Mouse (Mus musculus) limb, embryonic 15.5 days (tissue): ENCODE data around the gene Gm20422. TPM values are rescaled to one million over a fixed set of nuclear protein-coding genes. Genes with fewer than 3 reads are reported as not detected.

Experiments used
- polyA plus RNA-seq: library from polyadenylated mRNA; unstranded; fragments of >200 nt; fragmentation: Nextera tagmentation; extraction: Ambion mirVana; gene quantifications from 2 replicates; pipeline ENCODE4 v1.2.1, GENCODE M21; 2015

Gene Gm20422
- polyA plus RNA-seq, 1 experiment from 2014 or later: not detected

Other genes with a start within 250 kb of the Gm20422 start
- gene Zfp868, start 149.3 kb downstream of the Gm20422 start, polyA plus RNA-seq: 22.0 and 24.2 TPM in 2 replicates
- 1.8 TPM in 2 replicates for gene Zfp964, start 120.4 kb downstream of the Gm20422 start, polyA plus RNA-seq
- 30.3 and 30.9 TPM in 2 replicates for gene Zfp869, start 64.2 kb downstream of the Gm20422 start, polyA plus RNA-seq
- 7.0 and 7.2 TPM in 2 replicates for gene Zfp963, start 24.9 kb downstream of the Gm20422 start, polyA plus RNA-seq
- gene Atp13a1, start 16.3 kb upstream of the Gm20422 start, polyA plus RNA-seq: 48.7 and 50.0 TPM in 2 replicates
- 27.3 and 28.9 TPM in 2 replicates for gene Zfp866, start 16.3 kb upstream of the Gm20422 start, polyA plus RNA-seq
- 10.4 and 10.8 TPM in 2 replicates for gene Gmip, start 33.8 kb upstream of the Gm20422 start, polyA plus RNA-seq
- 0.36 and 0.45 TPM in 2 replicates for gene Lpar2, start 47.5 kb upstream of the Gm20422 start, polyA plus RNA-seq
- 4.3 and 4.7 TPM in 2 replicates for gene Pbx4, start 57.6 kb upstream of the Gm20422 start, polyA plus RNA-seq
- 2.9 and 3.7 TPM in 2 replicates for gene Cilp2, start 112.8 kb upstream of the Gm20422 start, polyA plus RNA-seq
- 3.2 and 4.2 TPM in 2 replicates for gene Tssk6, start 127.3 kb upstream of the Gm20422 start, polyA plus RNA-seq
- 168 and 176 TPM in 2 replicates for gene Ndufa13, start 127.7 kb upstream of the Gm20422 start, polyA plus RNA-seq
- gene Yjefn3, start 127.8 kb upstream of the Gm20422 start, polyA plus RNA-seq: 3.7 and 6.4 TPM in 2 replicates
- 36.3 and 39.7 TPM in 2 replicates for gene Gatad2a, start 221.5 kb upstream of the Gm20422 start, polyA plus RNA-seq